Mouse (Mus musculus): Measurements from ENCODE around the gene Bcar3. TPM values are rescaled to one million over a fixed set of nuclear protein-coding genes. Genes with fewer than 3 reads are reported as not detected.

The Bcar3 gene
- polyA plus RNA-seq, 1 experiment: 93.8 TPM

DNA sequence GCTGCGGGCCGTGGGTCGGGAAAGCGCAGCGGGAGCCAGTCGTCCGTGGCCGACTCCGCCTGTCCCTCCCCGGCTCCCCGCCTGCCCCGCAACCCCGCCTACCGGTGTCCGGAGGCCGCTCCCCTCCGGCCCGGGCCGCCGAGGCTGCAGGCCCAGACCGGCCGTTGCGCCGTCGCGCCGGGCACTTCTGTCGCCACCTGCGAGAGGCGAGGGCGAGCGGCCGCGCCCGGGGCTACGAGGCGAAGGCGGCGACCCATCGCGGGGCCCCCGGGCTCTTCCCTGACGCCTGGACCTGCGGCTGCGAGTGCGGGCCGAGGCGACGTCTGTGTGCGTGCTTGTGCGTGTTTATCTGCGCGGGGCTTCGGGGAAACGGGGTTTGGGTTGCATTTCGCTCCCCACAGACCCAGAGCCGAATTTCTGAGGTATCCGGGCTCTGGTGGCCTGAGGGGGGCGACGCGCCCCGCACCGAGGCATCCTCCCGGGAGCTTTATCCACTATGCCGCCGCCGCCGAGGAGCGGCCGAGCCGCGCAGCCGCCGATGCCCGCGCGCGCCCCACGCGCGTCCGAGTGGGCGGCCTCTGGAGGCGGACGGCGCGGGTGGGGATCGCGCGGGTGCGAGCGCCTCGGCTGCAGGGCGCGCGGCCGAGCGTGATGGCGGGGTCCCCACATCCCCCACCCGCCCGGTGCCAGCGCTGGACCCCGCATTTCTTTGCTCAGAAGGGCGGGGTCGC is 548 bp upstream of the Bcar3 start:
- WGBS: under 1% methylated on average over 105 of the region's 105 CpGs
- Histone ChIP-seq H3K36me3 (ENCODE audit: control insufficient read depth, insufficient read depth, low read length) (no peaks in the 10 kb centered on the region), H3K4me3 (ENCODE audit: low read depth, low read length) (peak overlapping the region; percentile 89), H3K4me1 (ENCODE audit: control insufficient read depth, insufficient read depth, insufficient read length, low read length) (peaks cover 15% of the 10 kb centered on the region; the same call in 1 of the 2 replicates), H3K27me3 (ENCODE audit: control insufficient read depth, insufficient read depth, low read length) (no peaks in the 10 kb centered on the region), H3K27ac (ENCODE audit: insufficient read depth, low read depth, low read length) (peak overlapping the region; percentile 82)
- TF ChIP-seq POLR2A (IDR thresholded peaks at IDR 0.05; ENCODE audit: low read depth, low read length) (peak; percentile 34; the same call in 1 of the 2 replicates), CTCF (IDR thresholded peaks at IDR 0.05; ENCODE audit: extremely low read depth, insufficient read length, insufficient replicate concordance, low read depth, low read length) (no peak)

DNA sequence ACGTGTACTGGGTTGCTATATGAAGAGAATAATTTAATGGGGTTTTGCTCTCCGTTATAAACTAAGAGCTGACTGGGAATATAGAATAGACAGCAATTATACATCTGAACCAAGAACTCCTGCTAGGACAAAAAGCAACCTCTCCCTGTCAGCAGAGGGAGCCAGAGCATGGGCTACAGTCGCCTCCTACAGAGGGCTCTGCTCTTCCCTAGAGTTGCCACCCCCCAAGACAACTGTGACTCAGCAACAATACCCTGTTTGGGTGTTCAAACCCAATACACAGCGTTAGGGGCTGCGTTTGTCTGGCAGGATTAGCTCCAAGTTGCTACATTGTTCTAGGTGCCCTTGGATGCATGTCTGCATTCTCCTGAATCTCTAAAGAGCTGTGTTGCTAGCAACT is 1.6 kb downstream of the Bcar3 start:
- H3K4me3 ChIP-seq (ENCODE audit: low read depth, low read length): no peak overlapping the region
- peaks cover 3% of the 10 kb centered on the region; the same call in 1 of the 2 replicates for H3K4me1 ChIP-seq (ENCODE audit: control insufficient read depth, insufficient read depth, insufficient read length, low read length)
- no peaks in the 10 kb centered on the region for H3K27me3 ChIP-seq (ENCODE audit: control insufficient read depth, insufficient read depth, low read length)
- TF ChIP-seq POLR2A (IDR thresholded peaks at IDR 0.05; ENCODE audit: low read depth, low read length): no peak
- TF ChIP-seq CTCF (IDR thresholded peaks at IDR 0.05; ENCODE audit: extremely low read depth, insufficient read length, insufficient replicate concordance, low read depth, low read length): peak; percentile 73; the same call in 1 of the 2 replicates
- no peaks in the 10 kb centered on the region for H3K36me3 ChIP-seq (ENCODE audit: control insufficient read depth, insufficient read depth, low read length)
- H3K27ac ChIP-seq (ENCODE audit: insufficient read depth, low read depth, low read length): no peak overlapping the region
- 17% methylated on average over 5 of the region's 5 CpGs for WGBS

DNA sequence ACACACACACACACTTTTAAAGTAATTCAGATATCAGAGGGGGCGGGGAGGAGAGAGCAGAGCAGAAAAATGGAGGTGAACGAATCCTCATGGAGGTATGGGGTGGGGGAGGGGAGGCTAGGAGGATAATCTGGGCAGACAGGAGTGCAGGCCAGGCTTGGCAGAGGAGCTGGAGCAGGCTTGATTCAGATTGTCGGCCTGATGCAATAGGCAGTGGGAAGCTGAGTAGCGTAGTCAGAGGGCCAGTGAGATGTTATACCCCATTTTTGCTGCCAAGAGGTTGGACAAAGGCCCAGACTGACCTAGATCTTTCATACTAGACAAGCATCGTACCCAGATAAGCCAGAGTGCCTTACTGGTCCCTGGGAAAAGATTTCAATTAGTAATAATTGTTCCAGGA is 3.0 kb downstream of the Bcar3 start:
- TF ChIP-seq POLR2A (IDR thresholded peaks at IDR 0.05; ENCODE audit: low read depth, low read length) (no peak), CTCF (IDR thresholded peaks at IDR 0.05; ENCODE audit: extremely low read depth, insufficient read length, insufficient replicate concordance, low read depth, low read length) (no peak)
- 76% methylated on average over 5 of the region's 5 CpGs for WGBS
- no peaks in the 10 kb centered on the region for H3K27me3 ChIP-seq (ENCODE audit: control insufficient read depth, insufficient read depth, low read length)
- H3K4me1 ChIP-seq (ENCODE audit: control insufficient read depth, insufficient read depth, insufficient read length, low read length): peaks cover 3% of the 10 kb centered on the region; the same call in 1 of the 2 replicates
- no peak overlapping the region for H3K4me3 ChIP-seq (ENCODE audit: low read depth, low read length)
- no peaks in the 10 kb centered on the region for H3K36me3 ChIP-seq (ENCODE audit: control insufficient read depth, insufficient read depth, low read length)
- H3K27ac ChIP-seq (ENCODE audit: insufficient read depth, low read depth, low read length): no peak overlapping the region

DNA sequence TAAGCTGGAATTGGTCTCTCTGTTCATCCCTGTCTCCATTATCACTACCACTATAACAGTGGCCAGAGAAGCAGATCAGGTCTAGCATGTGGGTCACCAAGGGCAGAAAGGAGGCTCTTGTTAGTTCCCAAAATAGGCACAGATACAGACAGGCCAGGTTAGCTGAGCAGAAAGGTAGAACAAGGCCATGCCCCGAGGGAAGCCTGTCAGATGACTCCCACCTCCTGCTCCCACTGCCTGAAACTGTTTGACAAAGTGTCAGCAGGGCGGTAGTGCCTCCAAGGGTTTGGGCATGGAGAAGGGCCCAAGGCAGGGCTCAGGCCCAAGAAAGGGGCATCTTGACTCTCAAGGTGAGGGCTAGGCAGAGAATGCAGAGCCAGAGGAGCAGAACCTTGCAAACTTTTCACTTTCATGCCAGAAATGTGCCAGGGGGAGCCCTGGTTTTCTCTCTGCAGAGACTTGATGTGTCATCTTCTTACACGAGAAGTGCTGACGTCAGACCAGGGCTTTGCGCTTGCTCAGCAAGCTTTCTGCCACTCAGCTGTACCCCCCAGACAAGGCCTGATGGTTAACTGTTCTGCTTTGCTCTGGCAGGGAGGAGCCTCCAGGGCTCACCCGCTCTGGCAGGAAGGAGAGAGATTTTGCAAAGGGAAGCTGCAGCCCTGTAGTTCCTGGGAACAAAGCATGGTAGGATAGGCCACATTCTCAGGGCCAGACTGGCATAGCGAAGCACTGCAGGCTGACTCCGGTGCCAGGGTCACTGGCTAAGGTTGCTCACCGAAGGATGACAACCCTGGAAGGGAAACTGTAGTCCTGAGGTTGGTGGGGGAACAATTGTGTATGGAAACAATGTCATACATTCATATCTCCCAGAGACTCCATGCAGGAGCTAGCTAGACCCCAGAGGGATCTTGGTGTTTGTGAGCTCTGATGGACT is 7.3 kb downstream of the Bcar3 start:
- no peaks in the 10 kb centered on the region for H3K4me1 ChIP-seq (ENCODE audit: control insufficient read depth, insufficient read depth, insufficient read length, low read length)
- no peak overlapping the region for H3K27ac ChIP-seq (ENCODE audit: insufficient read depth, low read depth, low read length)

DNA sequence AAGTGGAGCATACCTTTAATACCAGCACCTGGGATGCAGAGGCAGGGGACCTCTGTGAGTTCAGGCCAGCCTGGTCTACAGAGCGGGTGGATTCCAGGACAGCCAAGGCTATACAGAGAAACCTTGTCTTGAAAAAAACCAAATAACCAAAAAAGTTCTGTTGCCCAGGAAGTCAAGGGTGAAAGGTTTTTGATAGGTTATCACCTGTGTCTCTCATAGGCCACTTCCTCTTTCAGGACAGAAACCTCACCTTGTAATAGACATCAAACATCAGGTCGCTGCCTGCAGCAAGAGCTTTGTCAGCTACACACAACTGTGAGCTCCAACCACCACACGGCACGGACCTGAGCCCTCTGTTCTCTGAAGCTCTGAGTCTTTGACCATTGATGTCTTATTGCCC is 10.6 kb downstream of the Bcar3 start:
- Histone ChIP-seq H3K27me3 (ENCODE audit: control insufficient read depth, insufficient read depth, low read length) (no peaks in the 10 kb centered on the region), H3K4me3 (ENCODE audit: low read depth, low read length) (no peak overlapping the region), H3K36me3 (ENCODE audit: control insufficient read depth, insufficient read depth, low read length) (no peaks in the 10 kb centered on the region), H3K4me1 (ENCODE audit: control insufficient read depth, insufficient read depth, insufficient read length, low read length) (no peaks in the 10 kb centered on the region), H3K27ac (ENCODE audit: insufficient read depth, low read depth, low read length) (no peak overlapping the region)
- TF ChIP-seq CTCF (IDR thresholded peaks at IDR 0.05; ENCODE audit: extremely low read depth, insufficient read length, insufficient replicate concordance, low read depth, low read length) (no peak), POLR2A (IDR thresholded peaks at IDR 0.05; ENCODE audit: low read depth, low read length) (no peak)
- WGBS: 82% methylated on average over 4 of the region's 4 CpGs

More for the DNA sequence above, 7.3 kb downstream of the Bcar3 start:
- H3K4me3 ChIP-seq (ENCODE audit: low read depth, low read length): no peak overlapping the region
- no peaks in the 10 kb centered on the region for H3K36me3 ChIP-seq (ENCODE audit: control insufficient read depth, insufficient read depth, low read length)
- TF ChIP-seq POLR2A (IDR thresholded peaks at IDR 0.05; ENCODE audit: low read depth, low read length) (no peak), CTCF (IDR thresholded peaks at IDR 0.05; ENCODE audit: extremely low read depth, insufficient read length, insufficient replicate concordance, low read depth, low read length) (no peak)
- H3K27me3 ChIP-seq (ENCODE audit: control insufficient read depth, insufficient read depth, low read length): no peaks in the 10 kb centered on the region
- WGBS: 74% methylated on average over 9 of the region's 9 CpGs

DNA sequence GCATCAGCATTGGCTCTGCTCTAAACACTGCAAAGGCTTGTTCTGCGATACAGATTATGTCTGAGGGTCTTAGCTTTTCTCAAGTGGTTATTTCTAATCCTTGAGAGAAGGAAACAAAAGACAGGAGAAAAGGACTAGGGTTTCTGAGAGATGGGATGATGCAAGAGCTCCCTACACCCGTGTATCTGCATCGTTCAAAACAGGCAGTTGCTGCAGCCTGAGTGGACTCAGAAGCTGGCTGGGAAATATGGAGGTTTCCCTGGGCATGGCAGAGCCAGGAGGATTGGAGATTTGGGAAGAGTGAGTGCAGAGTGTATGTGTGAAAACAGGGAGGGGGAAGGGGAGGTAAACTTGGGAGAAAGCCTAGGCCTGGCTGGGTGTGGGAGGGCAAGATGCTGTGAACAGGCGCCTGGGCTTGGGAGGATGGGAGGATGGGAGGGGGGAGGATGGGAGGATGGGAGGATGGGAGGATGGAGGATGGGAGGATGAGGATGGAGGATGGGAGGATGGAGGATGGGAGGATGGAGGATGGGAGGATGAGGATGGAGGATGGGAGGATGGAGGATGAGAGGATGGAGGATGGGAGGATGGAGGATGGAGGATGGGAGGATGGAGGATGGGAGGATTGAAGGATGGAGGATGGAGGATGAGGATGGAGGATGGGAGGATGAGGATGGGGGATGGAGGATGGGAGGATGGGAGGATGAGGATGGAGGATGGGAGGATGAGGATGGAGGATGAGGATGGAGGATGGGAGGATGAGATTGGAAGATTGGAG is 14.1 kb downstream of the Bcar3 start:
- H3K4me1 ChIP-seq (ENCODE audit: control insufficient read depth, insufficient read depth, insufficient read length, low read length): no peaks in the 10 kb centered on the region; the same call in 1 of the 2 replicates
- TF ChIP-seq POLR2A (IDR thresholded peaks at IDR 0.05; ENCODE audit: low read depth, low read length) (no peak), CTCF (IDR thresholded peaks at IDR 0.05; ENCODE audit: extremely low read depth, insufficient read length, insufficient replicate concordance, low read depth, low read length) (no peak)
- no peaks in the 10 kb centered on the region for H3K36me3 ChIP-seq (ENCODE audit: control insufficient read depth, insufficient read depth, low read length)
- no peak overlapping the region for H3K27ac ChIP-seq (ENCODE audit: insufficient read depth, low read depth, low read length)
- WGBS: 38% methylated on average over 4 of the region's 4 CpGs
- H3K27me3 ChIP-seq (ENCODE audit: control insufficient read depth, insufficient read depth, low read length): no peaks in the 10 kb centered on the region
- no peak overlapping the region for H3K4me3 ChIP-seq (ENCODE audit: low read depth, low read length)

All from small intestine, adult 2 months (tissue).